Mouse (Mus musculus) adrenal gland, postnatal 4 days (tissue): ENCODE data around the gene Ebf4. TPM values are rescaled to one million over a fixed set of nuclear protein-coding genes. Genes with fewer than 3 reads are reported as not detected.

ENCODE experiments used
- DNase-seq, 2 experiments: peaks; one replicate each; pipeline ENCODE4 v3.0.0; 2021 to 2022; ENCODE audit warnings: low spot score in 2 of 2, mixed read lengths in 2 of 2
- long read RNA-seq, 2 experiments: library from polyadenylated mRNA; stranded (forward); transcript quantifications; one replicate each; pipeline ENCODE4 v2.0.0; 2021
- total RNA-seq, 2 experiments: library from RNA; stranded (reverse); gene quantifications; 2 replicates each; pipeline ENCODE4 v1.2.3; 2021

The Ebf4 gene
- 10 to 100 TPM; 10.7 to 12.8 TPM for total RNA-seq
- long read RNA-seq, experiment 1, transcript Ebf4-203 (18 exons, 2,982 nt), result major isoform, 6 of 10 reads
- long read RNA-seq, experiment 1, partial matches to known transcripts, result 3 of 10 reads
- long read RNA-seq, experiment 1, other reads (novel, unspliced or antisense), result 1 of 10 reads
- long read RNA-seq, experiment 2, partial matches to known transcripts, result 3 of 10 reads
- long read RNA-seq, experiment 2, other reads (novel, unspliced or antisense), result 3 of 10 reads

DNA sequence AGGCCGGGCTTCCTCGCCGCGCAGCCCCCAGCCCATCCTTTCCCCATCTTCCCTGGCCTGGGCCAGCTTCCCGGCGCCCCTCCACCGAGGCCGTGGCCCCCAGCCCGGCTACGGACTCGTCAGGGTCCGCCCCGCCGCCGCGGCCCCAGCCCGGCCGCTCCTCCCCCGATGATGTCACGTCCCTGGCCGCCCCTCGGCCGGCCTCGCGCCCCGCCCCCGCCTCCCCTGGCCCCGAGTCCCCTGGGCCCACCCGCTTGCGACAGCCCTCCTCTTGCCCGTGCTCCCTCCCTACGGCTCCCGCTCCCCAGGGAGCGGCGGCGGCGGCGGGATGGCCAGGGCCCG, at the start of gene Ebf4:
TSS of gene Ebf4 (plus strand) at position 234 of the 342 bp plus-strand sequence.
- DNase-seq, result no peak

GRCm38 (mm10) chr2:130246912-130247311, 48.1 kb upstream of the Ebf4 start:
- DNase-seq, result no peak

DNA sequence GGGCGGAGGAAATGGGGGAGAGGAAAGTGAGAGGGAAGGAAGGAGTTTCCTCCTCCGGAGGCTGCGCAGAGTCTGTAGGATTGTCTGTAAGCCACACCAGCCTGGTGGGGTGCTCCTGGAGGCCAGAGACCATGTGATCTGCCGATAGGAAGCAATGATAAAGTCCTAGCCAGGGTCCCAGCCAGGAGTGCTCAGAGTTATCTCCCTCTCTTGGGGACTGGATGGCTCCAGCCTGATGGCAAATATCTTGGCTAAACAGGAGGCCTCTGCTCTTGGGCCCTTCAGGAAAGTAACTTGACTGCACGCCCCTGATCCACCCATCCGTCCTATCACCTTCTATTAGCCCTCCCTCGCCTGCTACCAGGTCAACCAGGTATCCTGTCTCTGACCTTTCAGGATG, 46.7 kb upstream of the Ebf4 start:
- no peak for DNase-seq

- DNase-seq, result no peak
Measured at GRCm38 (mm10) chr2:130256762-130257161, 38.2 kb upstream of the Ebf4 start.

DNA sequence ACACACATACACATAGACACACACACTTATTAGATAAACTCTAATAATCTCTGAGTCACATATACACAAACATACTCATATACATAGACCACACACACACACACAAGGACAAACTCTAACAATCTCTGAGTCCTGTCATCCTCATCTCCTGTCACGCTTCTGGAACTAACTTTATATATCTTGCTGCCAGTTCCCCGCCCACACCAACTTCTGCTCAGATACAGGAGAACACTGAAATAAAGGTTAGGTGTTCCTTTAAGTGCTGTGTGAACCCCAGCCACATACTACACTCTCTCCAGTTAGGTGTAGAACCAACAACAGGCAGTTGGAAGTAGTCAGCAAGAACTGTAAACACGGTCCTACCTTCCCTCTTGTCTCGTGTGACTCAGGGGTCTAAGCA, 34.1 kb upstream of the Ebf4 start:
- DNase-seq, result no peak

DNA sequence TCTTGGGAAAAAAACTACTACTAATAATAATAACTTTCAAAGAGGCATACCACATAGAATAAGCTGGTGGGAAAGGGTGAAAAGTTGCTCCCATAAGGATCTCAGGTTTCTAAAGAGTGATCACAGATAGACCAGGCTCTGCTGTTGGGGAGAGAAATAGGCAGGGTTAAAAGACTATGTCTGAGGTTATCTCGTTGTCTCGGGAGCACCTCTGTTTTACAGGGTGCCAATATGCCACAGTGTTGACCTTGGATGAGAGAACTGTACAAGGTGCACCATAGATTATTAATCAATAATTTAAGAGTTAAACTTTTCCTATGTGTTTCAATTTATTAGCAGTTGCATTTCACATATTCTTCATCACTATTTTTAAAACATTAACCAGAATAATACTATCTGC, 33.1 kb upstream of the Ebf4 start:
- DNase-seq, result no peak

- DNase-seq, result no peak
Measured at GRCm38 (mm10) chr2:130262398-130262797, 32.6 kb upstream of the Ebf4 start.

DNA sequence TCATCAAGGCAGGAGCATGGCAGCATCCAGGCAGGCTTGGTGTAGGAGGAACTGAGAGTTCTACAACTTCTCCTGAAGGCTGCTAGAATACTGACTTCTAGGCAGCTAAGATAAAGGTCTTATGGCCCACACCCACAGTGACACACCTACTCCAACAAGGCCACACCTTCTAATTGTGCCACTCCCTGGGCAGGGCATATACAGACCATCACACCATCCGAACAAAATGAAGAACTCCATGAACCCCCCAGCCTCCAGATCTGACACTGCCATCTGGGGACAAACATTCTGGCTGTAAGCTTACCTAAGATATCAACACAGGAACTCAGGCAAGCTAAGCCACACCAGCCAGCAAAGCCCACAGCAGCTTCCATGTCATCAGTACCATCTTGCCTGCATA, 29.4 kb upstream of the Ebf4 start:
- DNase-seq, result no peak

DNA sequence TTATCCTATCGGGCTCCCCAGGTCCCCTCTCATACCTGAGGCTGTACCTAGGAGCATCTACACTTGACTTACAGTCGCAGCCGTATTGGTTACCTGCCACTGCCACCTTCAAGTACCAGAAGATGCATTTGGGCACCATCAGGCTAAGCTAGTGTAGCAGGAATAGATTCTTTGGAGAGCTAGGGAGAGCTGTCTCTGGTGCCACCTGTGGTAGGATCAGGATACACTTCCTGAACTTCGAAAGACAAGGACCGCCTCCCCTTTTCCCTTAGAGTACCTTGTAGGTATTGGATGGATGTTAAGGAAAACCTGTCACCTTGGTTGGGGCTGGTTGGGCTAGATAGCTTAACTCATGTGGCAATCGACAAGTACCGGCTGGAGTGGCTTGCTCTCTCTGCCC, 26.9 kb upstream of the Ebf4 start:
- DNase-seq, result no peak

DNA sequence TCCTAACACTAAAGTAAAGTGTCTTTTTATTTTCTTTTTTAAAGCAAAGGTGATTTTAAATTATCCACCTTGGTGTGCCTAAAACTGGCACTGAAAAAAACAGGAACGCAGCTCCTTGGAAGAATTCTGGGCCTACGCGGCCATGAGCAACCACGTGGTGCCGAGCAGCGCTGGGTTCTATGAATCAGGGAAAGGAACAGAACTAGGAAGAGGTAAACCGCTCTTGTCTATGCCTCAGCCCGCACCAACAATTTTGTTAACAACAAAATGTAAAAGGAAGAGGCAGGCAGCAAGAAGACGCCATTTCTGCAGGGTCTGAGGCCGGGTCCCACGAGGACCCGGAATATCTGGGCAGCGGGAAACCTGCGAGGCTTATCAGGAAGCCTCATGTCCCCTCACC, 21.2 kb upstream of the Ebf4 start:
- no peak for DNase-seq

DNA sequence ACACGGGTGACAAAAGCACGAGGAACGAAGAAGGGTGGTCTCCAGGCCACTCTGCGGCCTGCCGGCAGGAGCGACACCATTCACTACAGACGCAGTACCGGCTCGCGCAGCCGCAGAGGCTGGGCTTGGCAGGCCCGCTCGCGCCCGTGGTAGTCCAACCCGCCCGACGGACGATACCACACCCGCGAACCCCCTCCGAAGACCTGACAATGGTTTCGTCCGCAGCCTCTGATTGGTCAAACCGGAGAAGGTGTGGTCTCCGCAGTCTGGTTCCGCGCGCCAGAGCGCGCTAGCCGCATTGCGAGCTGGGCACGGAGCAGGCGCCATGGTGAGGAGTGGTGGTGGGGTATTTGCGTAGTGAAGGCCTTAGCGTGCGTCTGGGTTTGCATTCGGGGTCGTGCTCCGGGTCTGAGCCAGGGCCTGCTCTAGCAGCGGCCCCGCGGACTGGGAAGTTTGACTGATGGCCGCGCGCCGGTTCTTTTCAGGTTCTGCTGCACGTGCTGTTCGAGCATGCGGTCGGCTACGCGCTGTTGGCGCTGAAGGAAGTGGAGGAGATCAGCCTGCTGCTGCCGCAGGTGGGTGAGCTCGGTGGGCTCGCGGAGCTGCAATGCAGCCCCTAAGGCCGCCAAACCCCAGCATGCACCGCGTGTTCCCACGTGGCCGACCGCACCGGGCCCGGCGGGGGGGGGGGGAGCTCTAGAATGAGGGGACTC, 20.7 kb upstream of the Ebf4 start, which contains the start of gene Nop56:
TSS of gene Nop56 (plus strand) at position 282 of the 713 bp plus-strand sequence.
- DNase-seq, result peak; percentile 98 to 99

DNA sequence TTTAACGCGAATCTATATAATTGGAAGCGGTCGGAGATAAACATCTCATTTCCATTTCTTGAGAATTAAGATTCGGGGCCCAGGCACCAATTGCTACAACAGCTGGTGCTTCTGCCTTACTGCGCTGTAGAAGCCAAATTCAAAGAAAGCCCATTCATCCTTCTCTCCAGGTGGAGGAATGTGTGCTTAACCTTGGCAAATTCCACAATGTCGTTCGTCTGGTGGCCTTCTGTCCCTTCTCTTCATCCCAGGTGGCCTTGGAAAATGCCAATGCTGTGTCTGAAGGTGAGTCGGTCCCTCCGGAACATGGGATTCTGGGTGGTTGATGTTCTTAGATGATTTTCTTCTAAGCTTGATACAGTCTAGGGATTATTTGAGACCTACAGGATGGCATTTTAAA, 20.1 kb upstream of the Ebf4 start:
- DNase-seq, result no peak

- DNase-seq, result peak in 1 of 2 experiments; percentile 36
Measured at GRCm38 (mm10) chr2:130275649-130276048, 19.3 kb upstream of the Ebf4 start.

DNA sequence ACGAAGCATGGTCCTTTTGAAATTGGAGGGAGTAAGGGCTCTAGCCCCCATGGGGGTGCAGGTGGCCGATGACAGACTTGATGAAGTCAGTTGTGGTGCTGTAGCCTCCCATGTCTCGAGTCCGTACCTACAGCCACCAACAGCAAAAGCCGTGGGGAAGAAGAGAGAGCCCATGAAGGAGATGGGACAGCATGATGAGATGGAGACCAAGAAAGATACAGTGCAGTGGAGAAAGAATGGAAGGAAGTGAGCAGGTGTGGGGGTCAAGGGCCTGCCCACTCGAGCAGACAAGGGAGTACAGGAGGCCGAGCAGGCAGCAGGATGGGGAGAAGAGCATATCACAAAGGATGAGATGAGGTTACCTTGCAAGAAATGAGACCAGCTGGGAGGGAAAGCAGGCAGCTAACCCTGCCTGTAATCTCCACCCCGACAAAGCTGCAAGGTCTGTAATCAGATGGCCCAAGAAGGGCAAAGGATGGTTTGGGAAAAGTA, 15.3 kb upstream of the Ebf4 start:
- DNase-seq, result no peak

DNA sequence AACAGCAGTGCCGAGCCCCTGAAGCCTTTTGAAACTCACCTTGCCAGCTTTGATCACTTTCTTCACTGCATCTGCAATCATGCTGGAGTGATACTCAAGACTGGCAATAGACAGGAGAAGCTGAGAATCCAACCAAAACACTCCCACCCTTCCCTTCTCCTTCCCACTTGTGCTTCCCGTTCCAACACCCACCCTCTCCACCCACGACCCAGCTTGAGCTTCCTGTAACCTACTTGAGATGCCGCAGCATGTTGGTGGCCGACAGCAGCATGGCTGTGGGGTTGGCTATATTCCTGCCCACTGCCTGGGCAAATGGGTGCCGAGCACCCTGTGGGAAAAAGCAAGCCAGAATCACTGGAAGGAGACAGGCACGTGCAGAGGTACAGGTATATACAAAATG, 14.7 kb upstream of the Ebf4 start:
- no peak for DNase-seq

DNA sequence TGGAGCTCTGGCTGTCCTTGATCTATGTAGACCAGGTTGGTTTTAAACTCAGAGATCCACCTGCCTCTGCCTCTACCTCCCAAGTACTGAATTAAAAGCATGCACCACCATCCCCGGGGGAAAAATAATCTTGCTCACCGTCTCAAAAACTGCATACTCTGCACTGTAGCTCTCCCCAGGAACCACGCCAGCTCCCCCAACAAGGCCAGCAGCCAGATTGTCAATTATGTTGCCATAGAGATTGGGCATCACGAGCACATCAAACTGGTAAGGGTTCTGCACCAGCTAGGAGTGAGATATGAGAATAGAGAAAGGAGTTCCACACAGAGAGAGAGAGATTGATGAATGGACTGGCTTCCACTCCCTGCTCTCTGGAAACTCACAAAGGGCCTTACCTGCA, 14.2 kb upstream of the Ebf4 start:
- DNase-seq, result no peak

DNA sequence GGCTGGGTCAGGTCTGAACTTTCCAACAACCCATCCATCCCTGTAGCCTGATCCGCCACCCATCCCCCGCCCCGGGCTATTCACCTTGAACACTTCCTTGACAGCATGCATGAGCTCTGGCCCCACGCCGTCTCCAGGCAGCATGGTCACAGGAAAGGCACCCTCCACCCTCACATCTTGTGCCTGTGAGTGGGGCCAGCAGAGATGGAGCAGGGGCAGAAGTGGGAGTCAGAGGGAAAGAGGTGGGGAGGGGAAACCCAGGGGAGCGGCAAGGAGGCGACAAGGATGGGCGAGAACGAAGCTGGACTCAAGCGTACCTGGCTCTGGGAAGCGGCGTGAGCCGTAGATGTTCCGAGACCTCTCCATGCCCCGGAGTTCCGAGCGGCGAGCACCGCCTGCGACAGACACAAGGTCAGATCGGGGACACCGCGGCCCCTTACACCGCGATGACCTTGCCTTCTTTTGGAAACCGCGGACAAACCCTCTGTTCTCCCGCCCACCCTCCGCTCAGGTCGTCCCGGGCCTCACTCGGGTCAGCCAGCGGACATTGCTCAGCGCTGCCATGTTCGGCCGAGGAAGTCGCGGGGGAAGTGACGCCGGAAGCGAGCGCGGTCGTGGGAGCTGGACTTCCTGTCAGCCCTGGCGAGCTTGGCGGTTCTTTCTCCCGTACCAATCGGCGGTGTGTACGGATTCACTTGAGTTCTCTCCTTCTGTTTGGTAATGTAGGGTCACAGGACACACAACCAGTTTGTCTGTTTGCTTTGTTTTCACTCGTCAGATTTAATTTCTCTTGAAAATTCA, 10.9 kb upstream of the Ebf4 start, which contains the start of gene Idh3b:
TSS of gene Idh3b (minus strand) at position 694 of the 801 bp plus-strand sequence.
- DNase-seq, result peak; percentile 83

DNA sequence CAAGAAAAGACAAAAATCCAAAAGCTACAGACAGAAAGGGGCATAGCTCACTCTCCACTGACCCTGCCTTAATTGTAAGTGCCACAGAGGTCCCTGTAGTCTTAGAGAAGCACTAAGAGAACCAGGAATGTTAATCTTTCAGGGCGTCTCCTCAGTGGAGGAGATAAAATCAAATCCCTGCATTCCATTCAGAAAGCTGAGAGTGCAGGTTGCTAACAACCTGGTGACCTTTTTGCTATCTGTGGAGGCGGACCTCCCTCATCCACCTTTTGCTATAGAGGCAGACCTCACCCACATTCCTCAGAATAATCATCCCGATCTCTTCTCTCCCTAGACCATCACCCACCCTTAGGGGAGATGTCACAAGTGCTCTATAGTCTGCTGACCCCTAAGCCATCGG, 5.9 kb upstream of the Ebf4 start:
- no peak for DNase-seq

DNA sequence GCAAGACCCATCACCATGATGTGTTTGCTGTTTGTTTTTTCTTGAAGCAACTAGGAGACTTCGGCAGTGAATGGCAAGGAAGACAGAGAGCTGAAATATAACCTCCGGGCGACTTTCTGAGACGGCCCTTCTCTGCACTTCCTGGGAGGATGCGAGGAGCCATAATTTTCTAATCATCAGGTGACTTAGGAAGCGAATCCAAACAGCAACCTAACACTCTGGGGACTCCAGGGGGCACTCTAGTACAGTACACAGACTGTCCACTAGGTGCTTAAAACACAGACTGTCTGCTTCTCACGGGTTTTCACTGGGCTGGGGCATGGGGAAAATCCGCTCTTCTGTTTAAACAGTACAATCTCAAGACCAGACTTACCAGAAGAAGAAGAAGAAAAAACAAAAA, 3.5 kb upstream of the Ebf4 start:
- peak in 1 of 2 experiments; percentile 39 for DNase-seq

DNA sequence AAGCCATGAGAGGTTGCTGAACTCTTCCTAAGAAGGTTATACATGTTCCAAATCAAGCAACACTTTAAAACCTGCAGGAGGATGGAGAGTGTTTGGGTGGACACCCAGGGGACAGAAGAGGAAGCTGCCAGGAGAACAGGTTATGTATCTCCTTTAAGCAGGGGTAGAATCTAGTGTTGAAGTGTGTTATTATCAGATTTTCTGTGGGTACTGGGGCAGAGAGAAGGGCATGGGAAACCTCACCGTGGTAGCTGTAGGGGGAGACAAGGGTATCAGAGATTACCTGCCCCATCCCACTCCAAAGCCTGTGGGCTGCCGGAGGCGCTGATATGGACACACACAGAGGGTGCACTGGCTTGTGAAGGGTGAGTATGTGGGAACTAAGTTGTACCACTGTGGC, 2.0 kb upstream of the Ebf4 start:
- DNase-seq, result no peak

- no peak for DNase-seq
Measured at GRCm38 (mm10) chr2:130293486-130293885, 1.5 kb upstream of the Ebf4 start.
